Mouse (Mus musculus) limb, embryonic 13.5 days (tissue): ENCODE data around the gene Add2. TPM values are rescaled to one million over a fixed set of nuclear protein-coding genes. Genes with fewer than 3 reads are reported as not detected.

Experiments used
- ATAC-seq: fragments of 200-750 bp; cut with Nextera tagmentation; 2 replicates; pipeline ENCODE4 v1.8.0; 2017; ENCODE audit warnings: low read depth, moderate number of reproducible peaks, moderate TSS enrichment; ENCODE audit not compliant: low FRiP score
- H3K27ac ChIP-seq: fragments of 300-500 bp; sonication (generic); 2 replicates; pipeline ENCODE4 v1.5.1; 2015; ENCODE audit warnings: inconsistent platforms, mild to moderate bottlenecking, moderate library complexity
- H3K27me3 ChIP-seq: fragments of 300-500 bp; sonication (generic); 2 replicates; pipeline ENCODE4 v1.6.1; 2015; ENCODE audit warnings: mild to moderate bottlenecking, inconsistent platforms
- H3K36me3 ChIP-seq: fragments of 300-500 bp; sonication (generic); 2 replicates; pipeline ENCODE4 v1.6.1; 2015; ENCODE audit warnings: inconsistent platforms, mild to moderate bottlenecking, moderate library complexity
- H3K4me1 ChIP-seq: fragments of 300-500 bp; sonication (generic); 2 replicates; pipeline ENCODE4 v1.6.1; 2015; ENCODE audit warnings: inconsistent platforms
- H3K4me2 ChIP-seq: fragments of 300-500 bp; sonication (generic); replicated peaks from 2 replicates; pipeline ENCODE4 v1.6.1; 2015; ENCODE audit warnings: inconsistent platforms, mild to moderate bottlenecking, moderate library complexity
- H3K4me3 ChIP-seq: fragments of 300-500 bp; sonication (generic); 2 replicates; pipeline ENCODE4 v1.5.1; 2015; ENCODE audit warnings: moderate library complexity, mild to moderate bottlenecking, inconsistent platforms
- H3K9ac ChIP-seq: fragments of 300-500 bp; sonication (generic); 2 replicates; pipeline ENCODE4 v1.6.1; 2015; ENCODE audit warnings: mild to moderate bottlenecking, inconsistent platforms
- H3K9me3 ChIP-seq: fragments of 300-500 bp; sonication (generic); 2 replicates; pipeline ENCODE4 v1.6.1; 2016; ENCODE audit warnings: inconsistent platforms
- WGBS: fragments of 180-500 bp; shearing (Covaris S2); methylation state at CpG from one replicate; pipeline ENCODE4 v1.1.7; 2015; 5-methylcytosine and 5-hydroxymethylcytosine counted together
- polyA plus RNA-seq: library from polyadenylated mRNA; unstranded; fragments of >200 nt; fragmentation: Nextera tagmentation; extraction: Ambion mirVana; gene quantifications from 2 replicates; pipeline ENCODE4 v1.2.1, GENCODE M21; 2015

The Add2 gene
- polyA plus RNA-seq, 1 experiment from 2014 or later = 4.1 TPM

DNA sequence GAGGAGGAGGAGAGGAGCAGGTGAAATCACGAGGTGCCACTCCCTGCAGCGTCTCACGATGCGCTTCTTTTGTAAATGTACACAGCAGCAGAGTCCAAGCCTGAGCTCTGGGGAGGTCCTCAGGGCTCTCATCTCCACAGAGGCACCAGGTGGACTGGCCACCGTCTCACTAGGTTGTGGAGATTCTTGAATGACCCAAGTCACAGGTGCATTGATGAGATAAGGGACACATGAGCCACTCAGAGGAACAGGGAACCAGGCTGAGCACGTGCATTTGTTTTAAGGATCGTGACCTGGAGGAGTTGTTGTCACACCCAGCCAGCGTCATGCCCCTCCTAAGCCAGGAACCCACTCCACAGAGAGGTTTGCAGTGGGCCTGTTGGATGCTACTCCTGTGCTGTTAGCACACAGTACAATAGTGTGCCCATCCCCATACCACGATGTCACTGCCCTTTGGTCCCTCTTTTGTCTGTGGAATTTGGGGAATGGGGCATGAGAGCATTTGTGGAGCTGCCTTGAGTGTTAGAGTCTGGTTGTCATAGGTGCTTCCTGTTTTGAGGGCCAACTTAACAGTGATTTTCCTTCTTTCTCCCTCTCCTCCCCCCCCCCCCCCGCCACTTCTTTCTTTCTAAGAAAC, 65.8 kb downstream of the Add2 start:
- H3K9ac ChIP-seq = no peak overlapping the region
- no peaks in the 10 kb centered on the region for H3K27me3 ChIP-seq
- H3K9me3 ChIP-seq = no peaks in the 10 kb centered on the region
- no peak overlapping the region for H3K27ac ChIP-seq
- H3K36me3 ChIP-seq = no peaks in the 10 kb centered on the region
- H3K4me1 ChIP-seq = no peaks in the 10 kb centered on the region
- 83% methylated on average over 9 of the region's 10 CpGs for WGBS
- H3K4me3 ChIP-seq = no peak overlapping the region
- ATAC-seq = peak; percentile 8; the same call in 1 of the 2 replicates
- no peak overlapping the region for H3K4me2 ChIP-seq

DNA sequence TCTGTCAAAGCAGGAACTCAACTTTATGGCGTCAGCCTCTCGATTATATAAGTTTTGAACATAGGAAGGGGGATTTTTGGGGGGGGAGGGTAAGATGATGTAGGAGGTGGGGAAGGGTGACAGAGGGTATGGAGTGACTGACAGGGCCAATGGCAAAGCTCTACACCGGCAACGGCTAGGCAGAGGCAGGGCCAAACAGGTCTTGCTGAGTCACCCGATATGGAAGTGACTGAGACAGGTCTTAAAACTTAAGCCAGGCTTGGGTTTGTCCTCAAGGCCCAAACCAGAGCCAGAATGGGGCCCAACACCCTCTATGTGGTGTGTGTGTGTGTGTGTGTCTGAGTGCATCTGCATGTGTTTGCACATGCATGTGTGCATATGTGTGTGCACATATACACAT, 67.0 kb downstream of the Add2 start:
- no peak overlapping the region for H3K4me3 ChIP-seq
- no peaks in the 10 kb centered on the region for H3K9me3 ChIP-seq
- H3K9ac ChIP-seq = no peak overlapping the region
- no peak for ATAC-seq
- no peaks in the 10 kb centered on the region for H3K27me3 ChIP-seq
- H3K36me3 ChIP-seq = no peaks in the 10 kb centered on the region
- H3K4me2 ChIP-seq = no peak overlapping the region
- no peaks in the 10 kb centered on the region for H3K4me1 ChIP-seq
- WGBS = 60% methylated on average over 5 of the region's 5 CpGs
- no peak overlapping the region for H3K27ac ChIP-seq

DNA sequence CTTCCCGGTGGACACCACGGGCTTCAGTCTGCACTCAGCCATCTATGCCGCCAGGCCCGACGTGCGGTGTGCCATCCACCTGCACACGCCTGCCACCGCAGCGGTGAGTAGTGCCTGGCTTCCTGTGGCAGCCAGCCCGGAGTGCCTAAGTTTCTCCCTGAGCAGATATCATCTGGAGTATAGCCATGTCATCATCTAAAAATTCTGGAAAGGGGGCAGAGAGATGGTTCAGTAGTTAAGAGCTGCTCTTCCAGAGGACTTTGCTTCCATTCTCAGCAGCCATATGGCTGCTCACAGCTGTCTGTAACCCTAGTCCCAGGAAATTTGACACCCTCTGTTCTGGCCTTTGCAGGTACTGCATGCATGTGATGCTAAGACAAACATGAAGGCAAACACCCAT, 68.3 kb downstream of the Add2 start:
- Histone ChIP-seq H3K27me3 (no peaks in the 10 kb centered on the region), H3K27ac (no peak overlapping the region), H3K4me2 (no peak overlapping the region), H3K9ac (no peak overlapping the region), H3K9me3 (no peaks in the 10 kb centered on the region), H3K4me3 (no peak overlapping the region), H3K4me1 (no peaks in the 10 kb centered on the region), H3K36me3 (no peaks in the 10 kb centered on the region)
- WGBS = 84% methylated on average over 10 of the region's 10 CpGs
- ATAC-seq = no peak

DNA sequence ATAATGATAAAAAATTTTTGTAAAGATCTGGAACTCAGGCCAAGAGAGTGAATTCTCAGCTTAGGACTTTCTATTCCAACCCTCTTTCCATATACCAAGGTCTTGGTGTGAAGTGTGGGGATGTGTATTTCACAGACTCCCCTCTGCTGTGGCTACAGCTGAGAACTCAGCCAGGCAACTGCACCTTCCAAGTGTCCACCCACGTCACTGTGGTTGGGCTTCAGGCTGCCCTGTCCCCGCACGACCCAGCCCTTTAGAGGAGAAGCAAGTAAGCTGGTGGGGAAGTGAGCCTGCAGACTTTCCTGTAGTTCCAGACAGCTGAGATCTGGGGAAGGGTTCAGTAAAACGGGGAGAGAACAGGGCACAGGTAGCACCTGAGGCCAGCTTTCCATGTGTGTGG, 68.7 kb downstream of the Add2 start:
- no peaks in the 10 kb centered on the region for H3K36me3 ChIP-seq
- no peak overlapping the region for H3K9ac ChIP-seq
- H3K27me3 ChIP-seq = no peaks in the 10 kb centered on the region
- no peak overlapping the region for H3K4me3 ChIP-seq
- WGBS = 45% methylated on average over 4 of the region's 4 CpGs
- no peaks in the 10 kb centered on the region for H3K4me1 ChIP-seq
- no peak for ATAC-seq
- no peaks in the 10 kb centered on the region for H3K9me3 ChIP-seq
- H3K4me2 ChIP-seq = no peak overlapping the region
- H3K27ac ChIP-seq = no peak overlapping the region

DNA sequence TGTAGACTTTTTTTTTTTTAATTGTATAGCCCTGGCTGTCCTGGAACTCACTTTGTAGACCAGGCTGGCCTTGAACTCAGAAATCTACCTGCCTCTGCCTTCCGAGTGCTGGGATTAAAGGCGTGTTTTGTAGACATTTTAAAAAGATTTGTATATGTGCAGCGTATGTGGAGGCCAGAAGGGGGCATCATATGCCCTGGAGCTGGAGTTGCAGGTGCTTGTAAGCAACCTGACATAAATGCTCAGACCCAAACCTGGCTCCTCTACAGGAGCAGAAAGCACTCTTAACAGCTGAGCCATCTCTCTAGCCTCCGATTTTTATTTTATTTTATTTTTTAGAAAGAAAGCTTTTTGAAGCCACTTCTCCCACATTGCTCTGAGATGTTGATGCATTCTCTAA, 70.5 kb downstream of the Add2 start:
- Histone ChIP-seq H3K4me3 (no peak overlapping the region), H3K9me3 (no peaks in the 10 kb centered on the region), H3K4me2 (no peak overlapping the region), H3K9ac (no peak overlapping the region), H3K36me3 (no peaks in the 10 kb centered on the region), H3K27ac (no peak overlapping the region), H3K27me3 (no peaks in the 10 kb centered on the region), H3K4me1 (no peaks in the 10 kb centered on the region)
- 80% methylated on average over 4 of the region's 4 CpGs for WGBS
- no peak for ATAC-seq

DNA sequence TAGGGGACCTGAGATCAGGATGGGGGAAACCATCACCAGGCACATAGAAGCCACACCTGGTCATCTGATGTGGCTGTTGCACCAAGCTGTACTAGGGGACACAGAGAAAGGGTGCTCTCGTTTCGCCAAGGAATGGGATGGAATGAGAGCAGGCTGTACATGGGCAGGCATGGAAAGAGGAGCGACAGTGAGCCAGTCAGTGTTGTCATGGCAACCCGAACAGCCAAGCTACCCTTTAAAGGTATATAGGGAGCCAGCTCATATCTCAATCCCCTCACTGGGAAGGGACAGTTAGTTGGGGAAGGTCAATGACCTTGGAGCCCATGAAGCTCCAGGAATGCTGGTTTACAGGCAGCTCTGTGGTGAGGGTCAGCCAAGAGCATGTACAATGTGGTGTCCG, 73.0 kb downstream of the Add2 start:
- 65% methylated on average over 5 of the region's 5 CpGs for WGBS
- Histone ChIP-seq H3K4me1 (no peaks in the 10 kb centered on the region), H3K27ac (no peak overlapping the region), H3K27me3 (no peaks in the 10 kb centered on the region), H3K9me3 (no peaks in the 10 kb centered on the region), H3K4me2 (no peak overlapping the region), H3K4me3 (no peak overlapping the region), H3K9ac (no peak overlapping the region), H3K36me3 (no peaks in the 10 kb centered on the region)
- ATAC-seq = no peak

DNA sequence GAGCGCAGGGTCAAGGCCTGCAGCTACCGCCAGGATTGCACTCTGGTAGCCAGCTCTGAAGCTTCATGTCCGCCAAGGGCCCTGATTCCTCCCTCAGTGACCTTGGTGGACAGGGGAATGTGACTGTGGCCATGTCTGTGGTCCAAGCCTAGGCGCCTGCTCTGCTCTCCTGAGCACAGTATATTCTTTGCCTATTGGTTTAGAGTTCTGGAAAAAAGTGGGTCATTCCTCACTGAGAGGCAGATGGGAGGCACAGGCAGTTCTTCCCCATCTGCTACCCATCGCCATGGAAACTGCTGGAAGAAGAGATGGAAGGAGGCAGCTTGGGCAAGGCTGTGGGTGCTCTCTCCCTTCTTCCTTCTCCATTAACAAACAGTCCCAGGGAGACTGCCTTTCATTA, 74.4 kb downstream of the Add2 start:
- Histone ChIP-seq H3K27me3 (no peaks in the 10 kb centered on the region), H3K9me3 (no peaks in the 10 kb centered on the region), H3K36me3 (no peaks in the 10 kb centered on the region), H3K9ac (no peak overlapping the region), H3K27ac (no peak overlapping the region), H3K4me1 (no peaks in the 10 kb centered on the region), H3K4me3 (no peak overlapping the region), H3K4me2 (no peak overlapping the region)
- no peak for ATAC-seq
- WGBS = 87% methylated on average over 5 of the region's 5 CpGs

DNA sequence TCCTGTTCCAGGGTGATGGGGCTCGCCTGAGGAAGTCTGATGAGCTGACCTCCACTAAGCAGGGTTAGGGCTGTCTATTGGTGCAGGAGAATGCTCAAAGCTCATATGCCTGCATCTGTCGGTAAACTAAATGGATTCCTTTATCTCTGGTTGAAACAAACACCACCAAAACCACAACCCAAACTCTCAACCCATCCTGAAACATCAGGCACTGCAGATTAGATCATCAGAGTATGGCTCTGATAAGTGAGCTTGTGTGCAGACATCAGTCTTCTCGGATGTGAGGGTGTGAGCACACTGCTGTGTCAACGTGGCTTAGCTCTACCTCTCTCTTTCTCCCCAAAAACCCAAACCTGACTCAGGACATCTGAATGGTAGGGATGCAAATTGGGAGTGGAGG, 75.1 kb downstream of the Add2 start:
- H3K27ac ChIP-seq = no peak overlapping the region
- no peak overlapping the region for H3K4me2 ChIP-seq
- no peak overlapping the region for H3K4me3 ChIP-seq
- no peaks in the 10 kb centered on the region for H3K4me1 ChIP-seq
- H3K9me3 ChIP-seq = no peaks in the 10 kb centered on the region
- WGBS = 72% methylated on average over 4 of the region's 4 CpGs
- no peaks in the 10 kb centered on the region for H3K36me3 ChIP-seq
- H3K9ac ChIP-seq = no peak overlapping the region
- no peaks in the 10 kb centered on the region for H3K27me3 ChIP-seq
- ATAC-seq = no peak

DNA sequence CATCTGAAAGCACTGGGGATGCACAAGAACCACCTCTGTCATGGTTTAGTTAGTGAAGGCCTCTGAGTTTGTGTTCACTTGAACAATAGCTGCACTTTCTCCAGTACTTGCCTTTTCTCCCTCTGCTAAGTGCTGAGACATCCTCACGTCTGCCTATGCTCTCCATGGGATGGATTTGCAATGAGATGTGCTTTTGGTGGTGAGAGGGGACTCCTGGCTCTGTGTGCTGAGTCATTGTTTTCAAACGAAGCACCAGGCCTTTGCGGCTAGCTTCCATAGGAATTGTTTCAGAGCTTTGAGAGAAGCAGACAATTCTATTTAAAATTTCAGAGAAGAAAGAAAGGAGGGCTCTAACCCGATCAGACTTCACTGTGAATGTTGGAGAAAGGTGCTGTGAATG, 76.2 kb downstream of the Add2 start:
- ATAC-seq = no peak

DNA sequence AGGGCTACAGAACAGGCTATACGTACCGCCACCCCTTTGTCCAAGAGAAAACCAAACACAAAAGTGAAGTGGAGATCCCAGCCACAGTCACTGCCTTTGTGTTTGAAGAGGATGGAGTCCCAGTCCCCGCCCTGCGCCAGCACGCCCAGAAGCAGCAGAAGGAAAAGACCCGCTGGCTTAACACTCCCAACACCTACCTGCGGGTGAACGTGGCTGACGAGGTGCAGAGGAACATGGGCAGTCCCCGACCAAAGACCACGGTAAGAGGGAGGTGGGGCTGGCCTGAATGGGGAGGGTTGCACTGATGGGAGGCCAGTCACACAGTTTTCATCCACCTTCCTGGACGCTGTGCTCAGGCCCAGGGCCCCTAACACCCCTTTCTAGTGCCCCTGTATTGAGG, 77.6 kb downstream of the Add2 start:
- 78% methylated on average over 12 of the region's 12 CpGs for WGBS
- H3K4me1 ChIP-seq = 0 out of 2 replicates have a peak, but pooled peaks cover 3% of the 10 kb centered on the region
- no peak for ATAC-seq

More for the DNA sequence above, 76.2 kb downstream of the Add2 start:
- Histone ChIP-seq H3K4me2 (no peak overlapping the region), H3K9me3 (no peaks in the 10 kb centered on the region), H3K36me3 (no peaks in the 10 kb centered on the region), H3K9ac (no peak overlapping the region; the same call in 1 of the 2 replicates), H3K4me1 (0 out of 2 replicates have a peak, but pooled peaks cover under 1% of the 10 kb centered on the region), H3K27ac (no peak overlapping the region), H3K27me3 (no peaks in the 10 kb centered on the region), H3K4me3 (no peak overlapping the region)
- WGBS = 67% methylated on average over 4 of the region's 4 CpGs

DNA sequence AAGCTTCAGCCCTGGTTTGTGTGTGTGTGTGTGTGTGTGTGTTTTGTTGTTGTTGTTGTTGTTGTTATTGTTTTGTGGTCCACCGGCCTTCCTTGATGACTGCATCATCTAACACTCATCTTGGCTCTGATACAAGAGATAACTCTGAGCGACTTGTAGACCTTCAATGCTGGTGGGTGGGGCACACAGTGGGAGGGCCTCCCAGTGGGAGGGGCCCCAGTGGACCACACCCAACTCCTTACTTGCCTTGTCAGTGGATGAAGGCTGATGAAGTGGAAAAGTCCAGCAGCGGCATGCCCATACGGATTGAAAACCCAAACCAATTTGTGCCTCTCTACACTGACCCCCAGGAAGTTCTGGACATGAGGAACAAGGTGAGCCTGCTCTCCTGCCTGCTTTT, 78.6 kb downstream of the Add2 start:
- H3K4me3 ChIP-seq = no peak overlapping the region
- WGBS = 94% methylated on average over 4 of the region's 4 CpGs
- no peaks in the 10 kb centered on the region for H3K36me3 ChIP-seq
- H3K27ac ChIP-seq = no peak overlapping the region
- no peaks in the 10 kb centered on the region for H3K27me3 ChIP-seq
- H3K9me3 ChIP-seq = no peaks in the 10 kb centered on the region
- 0 out of 2 replicates have a peak, but pooled peaks cover 3% of the 10 kb centered on the region for H3K4me1 ChIP-seq
- H3K9ac ChIP-seq = no peak overlapping the region
- no peak overlapping the region for H3K4me2 ChIP-seq
- ATAC-seq = no peak

More for the DNA sequence above, 77.6 kb downstream of the Add2 start:
- no peak overlapping the region for H3K27ac ChIP-seq
- no peaks in the 10 kb centered on the region for H3K9me3 ChIP-seq
- H3K27me3 ChIP-seq = no peaks in the 10 kb centered on the region
- H3K9ac ChIP-seq = no peak overlapping the region
- H3K36me3 ChIP-seq = no peaks in the 10 kb centered on the region
- no peak overlapping the region for H3K4me3 ChIP-seq
- H3K4me2 ChIP-seq = no peak overlapping the region

DNA sequence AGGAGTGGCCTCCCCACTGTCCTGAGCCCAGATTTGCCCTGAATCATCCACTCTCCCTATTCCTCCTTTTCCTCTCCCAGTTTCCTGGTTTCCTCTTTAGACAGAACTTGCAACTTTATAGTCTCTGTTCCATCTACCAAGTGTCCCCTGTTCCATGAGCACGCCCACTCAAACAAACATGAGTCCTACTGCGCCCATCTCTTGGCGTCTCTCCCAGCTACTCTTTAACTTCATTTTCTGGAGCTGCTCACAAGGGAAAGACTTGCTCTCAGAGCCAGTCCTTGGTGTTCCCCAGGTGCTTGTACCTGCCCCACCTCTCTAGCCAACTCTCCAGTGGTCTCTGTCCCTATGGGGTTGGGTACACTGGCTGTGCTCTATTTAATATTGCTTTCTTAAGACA, 87.4 kb downstream of the Add2 start:
- WGBS = 90% methylated on average over 3 of the region's 3 CpGs
- Histone ChIP-seq H3K27me3 (no peaks in the 10 kb centered on the region), H3K4me1 (no peaks in the 10 kb centered on the region), H3K9ac (no peak overlapping the region; the same call in 1 of the 2 replicates), H3K27ac (no peak overlapping the region), H3K4me3 (no peak overlapping the region), H3K4me2 (no peak overlapping the region), H3K36me3 (no peaks in the 10 kb centered on the region), H3K9me3 (no peaks in the 10 kb centered on the region)
- no peak for ATAC-seq

DNA sequence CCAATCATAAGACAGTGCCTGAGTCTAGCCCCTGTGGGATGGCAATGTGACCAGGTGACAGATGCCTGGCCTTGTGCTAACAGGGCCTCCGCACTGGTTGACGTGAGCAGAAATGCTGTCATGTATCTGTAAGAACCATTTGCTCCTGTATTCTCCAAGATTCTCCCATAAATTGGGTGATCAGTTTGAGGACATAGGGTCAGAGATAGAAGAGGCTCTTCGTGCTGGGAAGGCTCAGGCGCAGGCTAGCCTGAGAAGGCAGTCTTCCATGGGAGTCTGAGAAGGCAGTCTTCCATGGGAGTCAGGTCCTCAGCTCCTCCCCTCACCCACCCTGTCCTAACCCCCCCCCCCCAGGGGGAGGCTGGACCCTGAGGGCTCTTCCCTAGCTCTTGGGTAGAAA, 94.6 kb downstream of the Add2 start:
- no peak for ATAC-seq

More for the DNA sequence above, 94.6 kb downstream of the Add2 start:
- Histone ChIP-seq H3K9me3 (no peaks in the 10 kb centered on the region), H3K4me1 (no peaks in the 10 kb centered on the region), H3K27ac (no peak overlapping the region), H3K4me2 (no peak overlapping the region), H3K27me3 (no peaks in the 10 kb centered on the region), H3K9ac (no peak overlapping the region), H3K4me3 (no peak overlapping the region), H3K36me3 (no peaks in the 10 kb centered on the region)
- WGBS = 84% methylated on average over 4 of the region's 4 CpGs
